Mouse (Mus musculus): Measurements from ENCODE around the gene Cntnap2. TPM values are rescaled to one million over a fixed set of nuclear protein-coding genes. Genes with fewer than 3 reads are reported as not detected.
A peak's percentile ranks its signal among the peaks of the same experiment; 100 is the strongest.

Gene Cntnap2
- polyA plus RNA-seq (2014; fragmentation: Nextera tagmentation; extraction: Ambion mirVana): 24.7 and 25.3 TPM in 2 replicates

- H3K27me3 ChIP-seq (ENCODE audit: control insufficient read depth, insufficient read depth, low read length): no peaks in the 10 kb centered on the region
- H3K4me2 ChIP-seq: peak within 1 kb of the TSS; percentile 70
- H3K9ac ChIP-seq (ENCODE audit: low read length): peak within 1 kb of the TSS; percentile 36
- no peaks in the 10 kb centered on the region for H3K36me3 ChIP-seq (ENCODE audit: control insufficient read depth, insufficient read depth, low read length)
- peak within 1 kb of the TSS; percentile 42 for H3K4me3 ChIP-seq (ENCODE audit: low read depth, low read length)
- DNase-seq (ENCODE audit: low spot score, missing footprints) (peak; percentile 97), ATAC-seq (ENCODE audit: low FRiP score) (peak; percentile 71)
- WGBS: 12% methylated on average over 8 of the region's 8 CpGs
- no peaks in the 10 kb centered on the region for H3K9me3 ChIP-seq (ENCODE audit: control insufficient read depth, low read length)
- no peaks in the 10 kb centered on the region for H3K4me1 ChIP-seq (ENCODE audit: control insufficient read depth, insufficient read depth, low read length)
- no peak within 1 kb of the TSS; the same call in 1 of the 2 replicates for H3K27ac ChIP-seq (ENCODE audit: low read depth, low read length)
These were observed at the start of gene Cntnap2 for GRCm38 (mm10) chr6:45059091-45059490. Gene Cntnap2, plus strand, starts transcription at chr6:45059357.

- Histone ChIP-seq H3K27me3 (ENCODE audit: control insufficient read depth, insufficient read depth, low read length) (no peaks in the 10 kb centered on the region), H3K9me3 (ENCODE audit: control insufficient read depth, low read length) (no peaks in the 10 kb centered on the region), H3K9ac (ENCODE audit: low read length) (no peak overlapping the region), H3K4me2 (no peak overlapping the region), H3K4me3 (ENCODE audit: low read depth, low read length) (no peak overlapping the region), H3K36me3 (ENCODE audit: control insufficient read depth, insufficient read depth, low read length) (no peaks in the 10 kb centered on the region), H3K4me1 (ENCODE audit: control insufficient read depth, insufficient read depth, low read length) (no peaks in the 10 kb centered on the region), H3K27ac (ENCODE audit: low read depth, low read length) (no peak overlapping the region)
- peak; percentile 92 for DNase-seq (ENCODE audit: low spot score, missing footprints)
- ATAC-seq (ENCODE audit: low FRiP score): peak; percentile 89
- WGBS: 23% methylated on average over 9 of the region's 9 CpGs
These were observed 33.0 kb upstream of the Cntnap2 start for GRCm38 (mm10) chr6:45026011-45026682.

GRCm38 (mm10) chr6:45039454-45039853 is 19.7 kb upstream of the Cntnap2 start:
- H3K9ac ChIP-seq (ENCODE audit: low read length): no peak overlapping the region
- no peak overlapping the region for H3K4me3 ChIP-seq (ENCODE audit: low read depth, low read length)
- H3K27me3 ChIP-seq (ENCODE audit: control insufficient read depth, insufficient read depth, low read length): no peaks in the 10 kb centered on the region
- WGBS: 74% methylated on average over 1 of the region's 1 CpGs
- H3K4me1 ChIP-seq (ENCODE audit: control insufficient read depth, insufficient read depth, low read length): no peaks in the 10 kb centered on the region
- H3K4me2 ChIP-seq: no peak overlapping the region
- DNase-seq (ENCODE audit: low spot score, missing footprints): no peak
- H3K9me3 ChIP-seq (ENCODE audit: control insufficient read depth, low read length): no peaks in the 10 kb centered on the region
- no peak for ATAC-seq (ENCODE audit: low FRiP score)
- no peaks in the 10 kb centered on the region for H3K36me3 ChIP-seq (ENCODE audit: control insufficient read depth, insufficient read depth, low read length)
- H3K27ac ChIP-seq (ENCODE audit: low read depth, low read length): no peak overlapping the region

GRCm38 (mm10) chr6:45059556-45060471 is 657 bp downstream of the Cntnap2 start:
- Histone ChIP-seq H3K4me2 (peak overlapping the region; percentile 70), H3K4me3 (ENCODE audit: low read depth, low read length) (peak overlapping the region; percentile 42), H3K4me1 (ENCODE audit: control insufficient read depth, insufficient read depth, low read length) (no peaks in the 10 kb centered on the region), H3K36me3 (ENCODE audit: control insufficient read depth, insufficient read depth, low read length) (no peaks in the 10 kb centered on the region), H3K27me3 (ENCODE audit: control insufficient read depth, insufficient read depth, low read length) (no peaks in the 10 kb centered on the region), H3K9me3 (ENCODE audit: control insufficient read depth, low read length) (no peaks in the 10 kb centered on the region), H3K27ac (ENCODE audit: low read depth, low read length) (no peak overlapping the region; the same call in 1 of the 2 replicates), H3K9ac (ENCODE audit: low read length) (peak overlapping the region; percentile 36)
- WGBS: 1% methylated on average over 34 of the region's 37 CpGs
- DNase-seq (ENCODE audit: low spot score, missing footprints) (peak; percentile 94), ATAC-seq (ENCODE audit: low FRiP score) (peak; percentile 89)

GRCm38 (mm10) chr6:45062214-45062997 is 3.2 kb downstream of the Cntnap2 start:
- H3K9me3 ChIP-seq (ENCODE audit: control insufficient read depth, low read length): no peaks in the 10 kb centered on the region
- WGBS: 76% methylated on average over 5 of the region's 5 CpGs
- H3K9ac ChIP-seq (ENCODE audit: low read length): no peak overlapping the region
- ATAC-seq (ENCODE audit: low FRiP score) (no peak), DNase-seq (ENCODE audit: low spot score, missing footprints) (no peak)
- H3K27me3 ChIP-seq (ENCODE audit: control insufficient read depth, insufficient read depth, low read length): no peaks in the 10 kb centered on the region
- H3K4me3 ChIP-seq (ENCODE audit: low read depth, low read length): no peak overlapping the region
- no peak overlapping the region for H3K27ac ChIP-seq (ENCODE audit: low read depth, low read length)
- no peak overlapping the region for H3K4me2 ChIP-seq
- H3K36me3 ChIP-seq (ENCODE audit: control insufficient read depth, insufficient read depth, low read length): no peaks in the 10 kb centered on the region
- no peaks in the 10 kb centered on the region for H3K4me1 ChIP-seq (ENCODE audit: control insufficient read depth, insufficient read depth, low read length)

- ATAC-seq (ENCODE audit: low FRiP score) (no peak), DNase-seq (ENCODE audit: low spot score, missing footprints) (no peak)
- Histone ChIP-seq H3K9ac (ENCODE audit: low read length) (no peak overlapping the region), H3K9me3 (ENCODE audit: control insufficient read depth, low read length) (no peaks in the 10 kb centered on the region), H3K27me3 (ENCODE audit: control insufficient read depth, insufficient read depth, low read length) (no peaks in the 10 kb centered on the region), H3K4me3 (ENCODE audit: low read depth, low read length) (no peak overlapping the region), H3K4me2 (no peak overlapping the region), H3K36me3 (ENCODE audit: control insufficient read depth, insufficient read depth, low read length) (no peaks in the 10 kb centered on the region), H3K27ac (ENCODE audit: low read depth, low read length) (no peak overlapping the region), H3K4me1 (ENCODE audit: control insufficient read depth, insufficient read depth, low read length) (no peaks in the 10 kb centered on the region)
- WGBS: 83% methylated on average over 1 of the region's 1 CpGs
These were observed 29.1 kb downstream of the Cntnap2 start for GRCm38 (mm10) chr6:45088304-45088703.

- Histone ChIP-seq H3K4me1 (ENCODE audit: control insufficient read depth, insufficient read depth, low read length) (no peaks in the 10 kb centered on the region), H3K27ac (ENCODE audit: low read depth, low read length) (no peak overlapping the region), H3K9ac (ENCODE audit: low read length) (no peak overlapping the region), H3K27me3 (ENCODE audit: control insufficient read depth, insufficient read depth, low read length) (no peaks in the 10 kb centered on the region), H3K4me2 (no peak overlapping the region), H3K36me3 (ENCODE audit: control insufficient read depth, insufficient read depth, low read length) (no peaks in the 10 kb centered on the region), H3K4me3 (ENCODE audit: low read depth, low read length) (no peak overlapping the region), H3K9me3 (ENCODE audit: control insufficient read depth, low read length) (no peaks in the 10 kb centered on the region)
- DNase-seq (ENCODE audit: low spot score, missing footprints): no peak
- no peak for ATAC-seq (ENCODE audit: low FRiP score)
These were observed 54.5 kb downstream of the Cntnap2 start for GRCm38 (mm10) chr6:45113613-45114012.

GRCm38 (mm10) chr6:45144882-45145281 is 85.7 kb downstream of the Cntnap2 start:
- Histone ChIP-seq H3K36me3 (ENCODE audit: control insufficient read depth, insufficient read depth, low read length) (no peaks in the 10 kb centered on the region), H3K4me1 (ENCODE audit: control insufficient read depth, insufficient read depth, low read length) (no peaks in the 10 kb centered on the region), H3K9me3 (ENCODE audit: control insufficient read depth, low read length) (no peaks in the 10 kb centered on the region), H3K9ac (ENCODE audit: low read length) (no peak overlapping the region), H3K4me2 (no peak overlapping the region), H3K27me3 (ENCODE audit: control insufficient read depth, insufficient read depth, low read length) (no peaks in the 10 kb centered on the region), H3K27ac (ENCODE audit: low read depth, low read length) (no peak overlapping the region), H3K4me3 (ENCODE audit: low read depth, low read length) (no peak overlapping the region)
- ATAC-seq (ENCODE audit: low FRiP score) (no peak), DNase-seq (ENCODE audit: low spot score, missing footprints) (no peak)
- WGBS: 85% methylated on average over 2 of the region's 2 CpGs

All from midbrain, embryonic 11.5 days (tissue).